Mouse (Mus musculus): ENCODE measurements around the gene Brk1. TPM values are rescaled to one million over a fixed set of nuclear protein-coding genes. Genes with fewer than 3 reads are reported as not detected.

The Brk1 gene
- total and polyA plus RNA-seq, 3 experiments: 147 to 161 TPM; not detected in 1

GRCm38 (mm10) chr6:113576044-113576443, 28.5 kb upstream of the Brk1 start:
- H3K9me3 ChIP-seq (replicated peaks; ENCODE audit: insufficient read depth, low read length): no peaks in the 10 kb centered on the region
- TF ChIP-seq USF2 (IDR thresholded peaks at IDR 0.05; ENCODE audit: borderline replicate concordance in 1 of 2, insufficient read depth in 1 of 2, low read depth in 1 of 2, low read length in 2 of 2): no peak
- TF ChIP-seq USF1 (IDR thresholded peaks at IDR 0.05; ENCODE audit: low read depth, low read length): no peak
- no peak for TF ChIP-seq E2F4 (IDR thresholded peaks at IDR 0.05; ENCODE audit: borderline replicate concordance, low read depth, low read length)
- TF ChIP-seq GABPA (IDR thresholded peaks at IDR 0.05; ENCODE audit: low read depth, low read length): no peak
- no peak for TF ChIP-seq TAL1 (IDR thresholded peaks at IDR 0.05; ENCODE audit: low read length)
- TF ChIP-seq POLR2AphosphoS5 (IDR thresholded peaks at IDR 0.05; ENCODE audit: borderline replicate concordance, low read depth, low read length): no peak
- TF ChIP-seq EP300 (IDR thresholded peaks at IDR 0.05; ENCODE audit: low read depth in 1 of 2, low read length in 2 of 2): no peak
- TF ChIP-seq JUND (IDR thresholded peaks at IDR 0.05; ENCODE audit: low read depth, low read length): no peak
- no peak for TF ChIP-seq SIN3A (IDR thresholded peaks at IDR 0.05; ENCODE audit: low read length)
- no peak for TF ChIP-seq MYC (IDR thresholded peaks at IDR 0.05; ENCODE audit: low read depth, low read length)
- no peak for TF ChIP-seq TCF12 (IDR thresholded peaks at IDR 0.05; ENCODE audit: low read depth, low read length)
- TF ChIP-seq POLR2A (IDR thresholded peaks at IDR 0.05; ENCODE audit: control insufficient read depth in 1 of 2, insufficient read depth in 1 of 2, low read depth in 1 of 2, low read length in 2 of 2, poor library complexity in 1 of 2): no peak
- no peak for TF ChIP-seq POLR2AphosphoS2 (IDR thresholded peaks at IDR 0.05; ENCODE audit: low read length)
- no peak overlapping the region for H3K4me3 ChIP-seq (ENCODE audit: control insufficient read depth in 1 of 2, insufficient read depth in 1 of 2, low read depth in 2 of 2, low read length in 2 of 2)
- H3K27ac ChIP-seq (ENCODE audit: control insufficient read depth, low read depth, low read length): no peak overlapping the region
- H3K9ac ChIP-seq (ENCODE audit: control insufficient read depth, low read depth, low read length, poor library complexity, severe bottlenecking): no peak overlapping the region
- no peaks in the 10 kb centered on the region for H3K27me3 ChIP-seq (ENCODE audit: control insufficient read depth in 1 of 2, insufficient read depth in 2 of 2, low read length in 2 of 2)
- no peaks in the 10 kb centered on the region for H3K4me1 ChIP-seq (ENCODE audit: control insufficient read depth in 1 of 2, insufficient read depth in 2 of 2, low read length in 2 of 2)
- DNase-seq (ENCODE audit: low read depth, low spot score): no peak
- H3K36me3 ChIP-seq (ENCODE audit: control insufficient read depth in 1 of 2, insufficient read depth in 2 of 2, low read length in 2 of 2): no peaks in the 10 kb centered on the region; a peak in 1 of 4 replicates
- no peaks in the 10 kb centered on the region for H3K79me2 ChIP-seq (ENCODE audit: control insufficient read depth, insufficient read depth, low read length, poor library complexity)

- Histone ChIP-seq H3K4me3 (ENCODE audit: control insufficient read depth in 1 of 2, insufficient read depth in 1 of 2, low read depth in 2 of 2, low read length in 2 of 2) (no peak overlapping the region), H3K4me1 (ENCODE audit: control insufficient read depth in 1 of 2, insufficient read depth in 2 of 2, low read length in 2 of 2) (no peaks in the 10 kb centered on the region), H3K27me3 (ENCODE audit: control insufficient read depth in 1 of 2, insufficient read depth in 2 of 2, low read length in 2 of 2) (no peaks in the 10 kb centered on the region), H3K9me3 (replicated peaks; ENCODE audit: insufficient read depth, low read length) (no peaks in the 10 kb centered on the region), H3K27ac (ENCODE audit: control insufficient read depth, low read depth, low read length) (no peak overlapping the region), H3K9ac (ENCODE audit: control insufficient read depth, low read depth, low read length, poor library complexity, severe bottlenecking) (no peak overlapping the region), H3K36me3 (ENCODE audit: control insufficient read depth in 1 of 2, insufficient read depth in 2 of 2, low read length in 2 of 2) (peaks cover 0 to 2% of the 10 kb centered on the region in 2 experiments; a peak in 1 of 4 replicates), H3K79me2 (ENCODE audit: control insufficient read depth, insufficient read depth, low read length, poor library complexity) (no peaks in the 10 kb centered on the region)
- TF ChIP-seq USF2 (IDR thresholded peaks at IDR 0.05; ENCODE audit: borderline replicate concordance in 1 of 2, insufficient read depth in 1 of 2, low read depth in 1 of 2, low read length in 2 of 2) (no peak), NELFE (IDR thresholded peaks at IDR 0.05; ENCODE audit: low read depth, low read length) (no peak), TCF12 (IDR thresholded peaks at IDR 0.05; ENCODE audit: low read depth, low read length) (no peak), USF1 (IDR thresholded peaks at IDR 0.05; ENCODE audit: low read depth, low read length) (no peak), ZC3H11A (IDR thresholded peaks at IDR 0.05; ENCODE audit: low read depth, low read length) (no peak), MYC (IDR thresholded peaks at IDR 0.05; ENCODE audit: low read depth, low read length) (no peak), MYB (IDR thresholded peaks at IDR 0.05; ENCODE audit: low read depth, low read length) (no peak), POLR2AphosphoS2 (IDR thresholded peaks at IDR 0.05; ENCODE audit: low read length) (no peak), ZKSCAN1 (IDR thresholded peaks at IDR 0.05; ENCODE audit: low read depth, low read length) (no peak), ETS1 (IDR thresholded peaks at IDR 0.05; ENCODE audit: low read depth, low read length) (no peak), NRF1 (IDR thresholded peaks at IDR 0.05; ENCODE audit: insufficient read depth, low read depth, low read length, poor library complexity, severe bottlenecking) (no peak), RCOR1 (IDR thresholded peaks at IDR 0.05; ENCODE audit: low read depth, low read length) (no peak), TAL1 (IDR thresholded peaks at IDR 0.05; ENCODE audit: low read length) (no peak), ELF1 (IDR thresholded peaks at IDR 0.05; ENCODE audit: low read depth, low read length) (no peak), ZNF384 (IDR thresholded peaks at IDR 0.05; ENCODE audit: low read depth, low read length) (no peak), POLR2A (IDR thresholded peaks at IDR 0.05; ENCODE audit: control insufficient read depth in 1 of 2, insufficient read depth in 1 of 2, low read depth in 1 of 2, low read length in 2 of 2, poor library complexity in 1 of 2) (no peak), EP300 (IDR thresholded peaks at IDR 0.05; ENCODE audit: low read depth in 1 of 2, low read length in 2 of 2) (no peak)
- DNase-seq (ENCODE audit: low read depth, low spot score): no peak
These were observed 25.3 kb upstream of the Brk1 start for GRCm38 (mm10) chr6:113579306-113579705.
